Mouse (Mus musculus) cerebellum, postnatal 14 days (tissue): ENCODE measurements at regions not wholly inside any gene's neighbourhood (a gene's known extent, or its start where the extent isn't known, plus 50 kb on each side); places are given as distances from the start of the nearest gene placed in this dataset.

ENCODE experiments used
- DNase-seq, 2 experiments: peaks; one replicate each; pipeline ENCODE4 v3.0.0; 2021; ENCODE audit warnings: mixed read lengths in 2 of 2

GRCm38 (mm10) chr6:11404101-11404500, 503.2 kb downstream of the Ndufa4 start:
- DNase-seq = peak; percentile 69 to 81

DNA sequence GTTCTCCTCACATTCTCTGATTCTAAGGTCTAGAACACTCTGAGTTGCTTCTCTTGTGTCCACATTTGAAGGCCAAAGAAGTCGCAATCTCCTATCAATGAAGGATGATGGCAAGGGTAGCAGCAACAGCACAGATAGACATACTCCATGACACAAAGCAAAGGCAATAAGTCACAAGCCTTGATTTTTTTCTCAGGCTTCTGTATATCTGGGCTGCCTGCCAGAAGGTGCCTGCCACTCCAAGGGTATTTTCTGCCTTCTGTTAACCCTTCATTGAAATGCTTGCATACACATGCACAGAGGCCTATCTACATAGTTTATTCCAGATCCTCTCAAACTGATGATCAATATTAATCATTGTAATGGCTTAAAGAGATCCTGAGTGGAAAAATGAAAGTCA, 548.2 kb downstream of the Ndufa4 start:
- DNase-seq = peak; percentile 36 to 38

GRCm38 (mm10) chr6:11353599-11353998, 553.7 kb downstream of the Ndufa4 start:
- DNase-seq = no peak

DNA sequence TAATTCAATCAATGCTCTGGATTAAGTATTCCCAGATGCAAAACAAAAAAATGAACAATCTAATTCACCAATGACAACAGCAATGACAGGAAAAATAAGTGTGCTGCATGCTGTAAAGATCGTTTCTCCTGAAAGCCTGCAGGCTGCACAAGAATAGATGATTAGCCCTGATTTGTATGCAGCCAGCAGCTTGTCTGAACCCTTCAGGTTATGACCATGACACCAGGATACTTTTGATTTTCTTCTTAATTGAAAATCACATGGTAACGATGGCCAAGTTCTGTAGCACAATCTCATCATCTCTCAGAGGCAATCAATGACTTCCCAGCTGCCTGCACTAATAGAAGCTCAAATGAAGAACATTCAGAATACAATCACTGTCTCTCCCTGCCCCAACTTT, 573.2 kb downstream of the Ndufa4 start:
- no peak for DNase-seq

DNA sequence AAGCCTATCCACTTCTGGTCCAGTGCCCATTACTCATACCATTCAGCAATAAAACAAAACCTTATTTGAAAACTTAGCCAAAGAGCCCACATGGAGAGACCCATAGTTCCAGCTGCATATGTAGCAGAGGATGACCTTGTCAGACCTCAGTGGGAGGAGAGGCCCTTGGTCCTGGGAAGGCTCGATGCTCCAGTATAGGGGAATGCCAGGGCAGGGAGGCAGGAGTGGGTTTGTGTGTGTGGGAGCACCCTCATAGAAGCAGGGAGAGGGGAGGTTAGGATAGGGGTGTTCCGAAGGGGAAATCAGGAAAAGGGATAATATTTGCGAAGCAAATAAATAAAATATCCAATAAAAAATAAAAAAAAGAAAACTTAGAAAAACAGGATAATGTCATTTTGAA, 593.6 kb downstream of the Ndufa4 start:
- no peak for DNase-seq

DNA sequence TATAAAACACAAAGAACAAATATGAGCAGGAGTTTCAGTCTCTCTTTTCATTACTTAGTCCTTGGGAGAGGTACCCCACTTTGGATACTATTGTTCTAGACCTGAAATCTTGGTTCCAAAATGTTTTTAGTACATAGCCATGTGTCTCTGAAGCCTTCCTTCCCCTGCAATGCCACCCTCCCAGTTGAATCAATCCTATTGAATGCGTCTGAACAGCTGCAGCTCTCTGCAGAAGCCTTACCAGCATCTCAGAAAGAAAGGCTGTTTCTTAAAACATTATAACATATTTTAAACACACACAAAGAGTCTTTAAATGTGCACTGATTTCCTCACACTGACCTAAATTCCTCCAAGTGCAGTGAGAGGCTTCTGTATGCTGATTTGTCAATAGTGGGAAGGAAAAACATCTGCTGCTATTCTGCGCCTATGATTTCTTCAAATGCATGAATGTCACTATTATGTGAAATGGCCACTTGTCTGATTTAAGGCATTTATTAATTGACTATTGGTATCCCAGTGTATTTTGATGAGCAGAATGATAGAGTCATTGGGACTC, 601.2 kb downstream of the Ndufa4 start:
- no peak for DNase-seq

DNA sequence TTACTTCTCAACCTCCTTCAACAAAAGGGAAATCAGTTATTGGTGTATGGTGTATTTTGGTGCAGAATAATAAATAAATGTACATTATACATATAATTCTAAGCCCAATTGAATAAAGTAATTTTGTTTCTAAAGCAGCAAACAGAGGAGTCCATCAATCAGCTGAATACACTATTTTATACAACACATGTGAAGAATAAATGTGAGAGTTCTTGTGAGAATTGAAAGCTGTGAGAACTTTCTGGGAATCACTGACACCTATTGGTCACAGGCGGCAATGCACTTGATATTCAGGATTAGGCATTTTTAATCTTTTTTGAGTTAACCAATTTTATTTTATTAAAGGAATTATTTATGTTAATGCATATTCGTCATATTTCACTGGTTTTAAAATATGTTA, 623.3 kb downstream of the Ndufa4 start:
- DNase-seq = peak; percentile 30 to 32

GRCm38 (mm10) chr6:11275214-11275613, 632.1 kb downstream of the Ndufa4 start:
- no peak for DNase-seq
